Mouse (Mus musculus) G1E (cell line): ENCODE results near the gene 2010111I01Rik.

Experiments
- CTCF ChIP-seq: IDR thresholded peaks from 2 replicates; pipeline ENCODE4 v1.5.1; 2012; ENCODE audit warnings: low read depth, low read length, inconsistent platforms, mixed read lengths
- POLR2AphosphoS5 ChIP-seq: IDR thresholded peaks from 2 replicates; pipeline ENCODE4 v1.6.1; 2012; ENCODE audit warnings: low read depth, low read length, inconsistent platforms; ENCODE audit not compliant: insufficient replicate concordance

DNA sequence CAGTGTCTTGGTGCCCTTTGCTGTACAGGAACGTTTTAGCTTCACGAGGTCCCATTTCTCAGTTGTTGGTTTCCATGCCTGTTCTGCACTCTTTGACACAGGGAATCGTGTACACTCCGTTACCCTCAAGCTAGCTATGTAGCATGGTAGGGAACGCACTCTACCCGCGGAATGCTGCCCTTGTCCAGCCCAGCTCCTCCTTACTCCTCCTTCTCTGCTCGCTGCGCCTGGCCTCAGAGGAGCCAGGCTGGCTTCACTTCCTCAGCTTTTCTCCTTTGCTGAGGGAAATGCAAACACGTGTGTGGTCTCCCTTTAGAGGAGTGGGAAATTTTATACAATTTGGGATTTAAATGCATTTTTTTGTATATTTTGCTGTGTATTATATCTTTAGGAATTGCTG, 73.2 kb downstream of the 2010111I01Rik start:
- TF ChIP-seq POLR2AphosphoS5 (no peak), CTCF (no peak)
